In the genomic region with DNA sequence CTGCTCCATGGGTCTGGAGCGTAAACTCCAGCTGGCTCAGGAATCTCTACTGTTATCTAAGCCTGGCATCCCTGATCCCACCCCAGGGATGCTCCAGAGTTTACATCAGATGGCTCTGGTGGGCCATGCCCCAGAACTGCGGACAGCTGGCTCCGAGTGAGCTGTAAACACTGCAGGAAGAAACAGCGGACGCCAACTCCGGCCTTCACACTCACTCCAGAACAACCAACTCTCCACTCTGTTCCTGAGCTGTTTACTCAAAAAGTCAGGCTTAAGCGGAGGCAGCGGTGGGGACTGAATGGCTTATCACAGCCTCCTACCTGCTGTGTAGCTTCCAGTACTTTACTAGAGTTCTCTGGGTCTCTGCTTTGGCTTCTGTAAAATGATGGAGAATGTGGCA, we compare ENCODE assay signal across 17 mouse cellular contexts.
"Had no signal": no experiment of that assay in that cellular context is flagged by ENCODE, and none has a peak within 500 bp of the region (broad histone marks: within the 10 kb centered on the region; RNA-seq: fewer than 3 reads in every experiment).

No protein-coding gene starts in this region.

- DNase-seq: liver, embryonic 13.5 days; liver, postnatal 0 days; right cerebral cortex, postnatal 14 days; thymus, adult 2 months; thymus, postnatal 25 days; thymus, postnatal 4 days had no signal

- H3K9me3 ChIP-seq: liver, embryonic 13.5 days; liver, embryonic 15.5 days; megakaryocyte, embryonic 14.5 days; midbrain, embryonic 13.5 days; midbrain, embryonic 15.5 days; neural tube, embryonic 12.5 days; stomach, embryonic 15.5 days had no signal

- H3K4me3 ChIP-seq: liver, embryonic 13.5 days; liver, embryonic 15.5 days; megakaryocyte, embryonic 14.5 days; midbrain, embryonic 13.5 days; midbrain, embryonic 15.5 days; neural tube, embryonic 12.5 days; stomach, embryonic 15.5 days had no signal

- H3K27ac ChIP-seq: liver, embryonic 13.5 days; liver, embryonic 15.5 days; macrophage; midbrain, embryonic 13.5 days; midbrain, embryonic 15.5 days; neural tube, embryonic 12.5 days; stomach, embryonic 15.5 days; stomach, postnatal 0 days had no signal

- H3K27me3 ChIP-seq: liver, embryonic 15.5 days; midbrain, embryonic 15.5 days; stomach, embryonic 15.5 days had no signal

- H3K4me1 ChIP-seq: liver, embryonic 13.5 days; liver, embryonic 15.5 days; megakaryocyte, embryonic 14.5 days had no signal

- H3K9ac ChIP-seq: liver, embryonic 13.5 days; liver, embryonic 15.5 days; liver, postnatal 0 days; midbrain, embryonic 13.5 days; midbrain, embryonic 15.5 days; neural tube, embryonic 12.5 days; stomach, embryonic 15.5 days had no signal

- H3K4me2 ChIP-seq: liver, embryonic 11.5 days; liver, embryonic 13.5 days; liver, embryonic 15.5 days; midbrain, embryonic 11.5 days; midbrain, embryonic 13.5 days; midbrain, embryonic 15.5 days; neural tube, embryonic 12.5 days; stomach, embryonic 15.5 days had no signal

- H3K36me3 ChIP-seq: liver, embryonic 13.5 days; liver, embryonic 15.5 days; midbrain, embryonic 13.5 days; midbrain, embryonic 15.5 days; neural tube, embryonic 12.5 days; stomach, embryonic 15.5 days had no signal

- ATAC-seq: liver, postnatal 0 days; lung, postnatal 0 days; midbrain, embryonic 13.5 days; midbrain, embryonic 15.5 days had no signal
